13 mouse cellular contexts compared by ENCODE assay signal in the genomic region with DNA sequence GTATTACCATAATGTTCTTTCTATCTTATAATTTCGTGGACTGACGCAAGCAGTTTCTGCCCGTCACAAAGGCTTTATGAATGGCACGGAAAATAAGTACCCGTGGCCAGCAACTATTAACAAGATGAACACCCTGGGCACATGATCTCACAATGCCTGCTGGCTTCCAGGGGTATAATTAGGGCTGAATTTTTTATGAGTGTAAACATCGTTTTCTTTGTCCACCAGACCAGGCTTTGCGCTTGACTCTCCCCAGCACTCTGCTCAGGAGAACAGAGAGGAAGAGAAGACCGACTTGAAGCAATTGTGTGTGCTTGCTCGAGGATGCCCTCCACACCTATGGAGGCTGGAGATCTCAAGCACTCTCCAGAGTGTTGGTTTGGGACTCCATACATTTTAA. TPM values are rescaled to one million over a fixed set of nuclear protein-coding genes. Genes with fewer than 3 reads are reported as not detected.
"Had no signal": no experiment of that assay in that cellular context is flagged by ENCODE, and none has a peak within 500 bp of the region (broad histone marks: within the 10 kb centered on the region; RNA-seq: fewer than 3 reads in every experiment).

No protein-coding gene starts in this region.

- H3K27ac ChIP-seq: kidney, postnatal 0 days; limb, embryonic 15.5 days; liver, embryonic 12.5 days; midbrain, embryonic 13.5 days; stomach, postnatal 0 days had no signal

- H3K4me2 ChIP-seq: limb, embryonic 15.5 days; liver, embryonic 12.5 days; midbrain, embryonic 13.5 days had no signal

- H3K4me3 ChIP-seq: limb, embryonic 15.5 days; liver, embryonic 12.5 days; midbrain, embryonic 13.5 days had no signal

- H3K9me3 ChIP-seq: limb, embryonic 15.5 days had no signal

- H3K4me1 ChIP-seq: limb, embryonic 15.5 days; liver, embryonic 12.5 days; midbrain, embryonic 13.5 days had no signal

- DNase-seq: kidney, adult 9 months; kidney, postnatal 36 days; layer of hippocampus, adult 9-11 months; layer of hippocampus, postnatal 36 days; lung, postnatal 10 days; thymus, postnatal 4 days had no signal

- H3K9ac ChIP-seq: limb, embryonic 15.5 days; liver, embryonic 12.5 days; midbrain, embryonic 13.5 days had no signal

- ATAC-seq: liver, embryonic 12.5 days; midbrain, embryonic 13.5 days had no signal

- H3K36me3 ChIP-seq: limb, embryonic 15.5 days; liver, embryonic 12.5 days; midbrain, embryonic 13.5 days had no signal

- H3K27me3 ChIP-seq: limb, embryonic 15.5 days; midbrain, embryonic 13.5 days had no signal

RNA-seq across cellular contexts. Expression of a gene that starts 37.1 kb away (rescaled TPM):
- total RNA-seq: megakaryocyte-erythroid progenitor cell, adult 5-6 weeks; monocyte, adult 5-6 weeks had no signal
